Mouse (Mus musculus) embryo, embryonic 11 days (tissue): ENCODE data around the gene Caly.

Experiments used
- DNase-seq: peaks from one replicate; pipeline ENCODE4 v3.0.0-alpha.2; 2015

Caly gene

GRCm38 (mm10) chr7:140081408-140082241, 723 bp downstream of the Caly start:
- no peak for DNase-seq

GRCm38 (mm10) chr7:140080503-140081156, 1.7 kb downstream of the Caly start:
- peak; percentile 94 for DNase-seq

DNA sequence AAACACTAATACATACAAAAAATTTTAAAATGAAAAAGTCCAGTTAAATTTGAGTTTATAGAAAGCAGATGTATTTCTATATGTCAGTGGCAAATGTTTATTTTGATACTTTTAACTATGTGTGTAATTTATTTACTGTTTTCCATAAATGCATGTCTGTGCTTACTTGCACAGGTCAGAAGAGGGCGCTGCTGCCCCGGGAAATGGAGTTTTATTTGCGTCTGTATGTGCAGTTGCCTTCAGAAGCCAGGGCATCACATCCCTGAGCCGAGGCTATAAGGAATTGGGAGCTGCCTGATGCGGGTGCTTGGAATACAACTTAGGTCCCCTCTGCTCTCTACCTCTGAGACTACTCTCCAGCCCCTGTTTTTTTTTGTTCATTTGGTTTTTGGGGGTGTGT, 3.6 kb downstream of the Caly start:
- peak; percentile 83 for DNase-seq

DNA sequence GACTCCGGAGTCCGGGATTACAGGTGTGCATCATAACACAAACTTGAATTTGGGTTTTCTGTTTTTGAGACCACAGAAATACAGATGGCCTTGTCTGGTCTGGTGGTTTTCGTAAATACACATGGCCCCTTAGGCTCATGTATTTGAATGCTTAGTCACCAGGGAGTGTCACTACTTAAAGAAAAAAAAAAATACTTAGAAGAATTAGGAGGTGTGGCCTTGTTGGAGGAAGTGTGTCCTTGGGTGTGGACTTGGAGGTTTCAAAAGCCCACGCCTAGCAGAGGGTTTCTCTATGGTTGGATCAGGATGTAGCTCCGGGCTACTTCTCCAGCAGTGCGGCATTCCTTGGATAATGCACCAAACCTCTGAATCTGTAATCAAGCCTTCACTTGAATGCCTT, 4.7 kb downstream of the Caly start:
- DNase-seq: no peak

DNA sequence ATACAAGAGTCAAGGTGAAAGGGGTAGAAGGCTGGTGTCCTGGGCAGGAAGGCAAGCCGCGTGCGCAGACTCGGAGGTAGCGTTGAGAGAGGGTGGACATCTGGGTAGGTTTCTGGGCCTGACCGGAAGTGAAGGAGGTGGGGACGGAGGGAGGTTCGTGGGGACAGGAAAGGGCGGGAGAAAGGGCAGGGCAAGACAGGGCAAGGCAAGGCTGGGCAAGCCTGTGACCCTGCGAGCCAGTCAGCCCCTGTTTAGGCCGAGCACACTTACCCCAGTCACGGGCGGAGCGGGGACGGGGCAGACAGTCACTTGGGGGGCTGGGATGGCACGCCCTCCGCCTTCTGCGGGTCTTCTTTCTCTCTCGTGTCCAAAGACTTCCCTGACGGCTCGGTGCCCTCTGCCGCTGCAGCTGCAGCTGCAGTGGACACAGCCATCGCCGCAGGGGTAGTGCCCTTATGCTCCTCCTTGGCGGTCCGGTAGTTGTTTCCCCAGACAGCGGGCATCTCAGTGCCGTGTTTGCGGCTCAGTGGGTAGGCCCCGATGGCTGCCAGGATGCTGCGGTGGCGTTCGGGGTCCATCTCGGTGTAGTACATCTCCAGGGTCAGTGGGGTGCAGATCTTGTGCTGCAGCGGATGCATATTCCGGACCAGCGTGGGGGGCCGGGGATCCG, 12.2 kb downstream of the Caly start:
- DNase-seq: peak; percentile 34

GRCm38 (mm10) chr7:140067397-140067796, 15.0 kb downstream of the Caly start:
- no peak for DNase-seq

- DNase-seq: peak; percentile 82
Measured at GRCm38 (mm10) chr7:140063092-140063491, 19.3 kb downstream of the Caly start.

DNA sequence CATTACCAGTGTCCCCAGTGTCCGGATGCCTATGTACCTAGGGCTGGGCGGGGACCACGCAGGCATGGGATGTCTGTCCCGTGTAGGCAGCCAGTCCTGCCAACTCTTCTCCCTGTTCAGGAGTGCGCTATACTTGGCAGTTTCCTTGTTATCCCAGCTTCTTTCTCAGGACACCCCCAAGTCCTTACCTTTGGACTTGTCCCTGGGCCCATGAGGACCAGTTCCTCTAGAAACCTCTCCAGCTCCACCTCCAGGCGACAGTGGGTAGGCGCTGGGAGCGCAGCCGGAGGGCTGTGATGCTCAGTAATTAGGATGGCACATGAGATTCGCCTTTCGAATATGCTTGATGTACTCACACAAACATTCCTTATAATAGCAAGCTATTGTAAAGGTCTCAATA, 20.0 kb downstream of the Caly start:
- peak; percentile 72 for DNase-seq

- DNase-seq: peak; percentile 29
Measured at GRCm38 (mm10) chr7:140061832-140062130, 20.6 kb downstream of the Caly start.

- peak; percentile 90 for DNase-seq
Measured at GRCm38 (mm10) chr7:140060936-140061831, 21.2 kb downstream of the Caly start.

GRCm38 (mm10) chr7:140059601-140060000, 22.7 kb downstream of the Caly start:
- no peak for DNase-seq

DNA sequence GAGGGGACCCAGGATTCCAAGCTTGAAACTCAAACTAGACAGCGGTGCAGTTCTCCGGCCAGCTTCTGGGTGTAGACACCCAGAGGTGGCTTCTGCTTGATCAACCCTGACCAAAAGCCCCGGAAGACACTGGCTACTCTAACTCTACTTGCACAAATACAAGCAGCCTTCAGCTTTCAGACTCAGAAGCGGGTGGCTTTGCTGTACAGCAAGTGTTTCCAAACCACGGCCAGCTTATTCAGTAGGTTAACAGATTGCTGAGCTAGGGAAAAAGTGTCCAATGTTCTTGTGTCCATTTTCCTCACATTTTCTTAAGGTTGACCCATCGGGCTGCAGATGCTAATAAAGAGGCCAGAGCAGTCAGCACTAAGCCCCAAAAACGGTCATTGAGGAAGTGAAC, 23.8 kb downstream of the Caly start:
- no peak for DNase-seq

DNA sequence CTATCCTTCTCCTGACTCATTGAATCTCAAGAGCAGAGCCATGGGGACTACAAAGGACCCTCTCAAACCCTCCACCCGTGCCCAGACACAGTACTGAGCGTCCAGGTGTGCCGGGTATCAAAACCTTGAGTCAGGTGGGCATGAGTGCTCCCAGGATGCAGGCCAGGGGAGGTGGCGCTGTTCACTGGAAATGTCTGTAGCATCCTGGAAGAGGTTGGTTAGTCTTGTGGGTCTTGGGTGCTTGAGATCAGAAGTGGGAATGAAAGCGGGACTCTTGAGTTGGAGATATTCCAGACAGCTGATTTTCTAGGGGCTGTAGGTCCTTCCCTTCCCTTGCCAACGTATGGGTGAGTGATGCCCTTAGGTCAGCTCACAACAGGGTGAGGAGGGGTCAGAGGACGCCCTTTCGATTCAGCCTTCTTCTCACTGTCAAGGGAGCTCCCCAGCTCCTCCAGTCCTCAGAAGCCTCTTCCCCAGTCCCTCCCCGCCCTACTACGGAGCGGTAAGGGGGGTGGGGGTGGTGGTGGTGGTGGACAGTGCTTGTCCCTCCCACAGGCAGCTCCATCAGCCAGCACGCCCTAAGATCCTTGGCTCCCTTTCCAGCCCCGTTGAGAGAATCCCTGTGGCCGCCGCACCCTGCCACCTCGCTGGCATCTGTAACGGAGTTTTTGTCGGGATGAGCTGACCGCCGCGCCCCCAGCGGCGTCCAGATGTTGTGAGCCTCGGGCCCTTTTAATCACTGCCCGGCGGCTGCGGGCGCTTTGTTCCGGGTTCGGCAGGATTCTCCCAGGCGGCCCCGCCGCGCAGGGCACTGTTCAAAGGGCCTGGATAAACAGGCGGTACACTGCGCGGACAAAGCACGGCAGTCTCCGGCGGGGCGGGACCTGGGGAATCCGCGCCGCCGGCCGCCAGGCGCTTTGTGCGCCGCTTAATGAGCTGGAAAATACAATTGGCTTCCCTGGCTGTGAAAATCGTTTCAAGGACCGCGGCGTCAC, 24.6 kb downstream of the Caly start:
- peak; percentile 94 for DNase-seq

GRCm38 (mm10) chr7:140054124-140054523, 28.2 kb downstream of the Caly start:
- DNase-seq: no peak

DNA sequence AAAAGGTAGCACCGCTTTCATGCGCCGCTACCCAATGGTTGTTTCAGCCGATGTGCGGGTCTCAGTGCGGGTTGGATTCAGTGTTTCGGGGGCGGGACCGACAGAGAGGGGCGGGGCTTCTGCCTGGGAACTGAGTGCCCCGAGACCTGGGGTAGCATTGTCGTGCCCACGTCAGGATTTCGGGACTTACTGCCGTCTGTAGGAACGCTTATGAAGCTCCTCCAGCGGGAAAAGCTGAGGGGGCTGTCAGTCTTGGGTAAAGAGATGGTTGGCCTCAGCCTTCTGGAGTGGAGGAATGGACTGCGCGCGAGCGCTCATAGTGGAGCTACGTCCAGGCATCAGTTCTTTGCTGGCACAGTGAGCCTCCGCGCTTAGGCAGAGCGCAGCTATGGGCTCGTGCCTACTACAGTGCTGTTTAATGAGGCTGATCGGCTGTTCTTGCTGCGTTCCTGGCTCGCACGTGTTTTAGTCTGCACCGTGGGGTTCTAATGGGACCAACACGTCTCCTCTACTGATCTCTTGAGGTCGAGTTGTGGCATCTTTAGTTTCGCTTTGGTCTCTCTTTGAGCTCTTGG, 33.1 kb downstream of the Caly start:
- DNase-seq: peak; percentile 68

GRCm38 (mm10) chr7:140048361-140049114, 33.8 kb downstream of the Caly start, which contains the start of gene Msx3:
TSS of gene Msx3 (minus strand) at chr7:140049089.
- DNase-seq: peak; percentile 36

DNA sequence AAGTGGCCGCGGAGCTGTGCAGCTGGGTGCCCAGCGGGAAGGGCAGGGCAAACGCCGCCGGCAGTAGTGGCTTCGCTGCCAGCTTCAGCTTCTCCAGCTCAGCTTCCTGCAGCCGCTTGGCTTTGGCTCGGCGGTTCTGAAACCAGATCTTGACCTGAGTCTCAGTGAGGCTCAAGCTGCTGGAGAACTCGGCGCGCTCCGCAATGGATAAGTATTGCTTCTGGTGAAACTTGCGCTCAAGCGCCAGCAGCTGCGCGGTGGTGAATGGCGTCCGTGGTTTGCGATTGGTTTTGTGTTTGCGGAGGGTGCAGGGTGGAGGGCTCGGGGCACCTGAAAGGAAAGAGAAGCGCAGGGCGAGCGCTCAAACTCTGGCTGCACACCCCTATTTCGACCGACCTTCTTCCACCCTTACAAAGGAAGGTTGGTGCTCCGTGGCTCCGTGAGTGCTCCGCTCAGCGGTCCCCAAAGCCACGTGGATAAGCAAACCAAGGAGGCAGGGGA, 34.5 kb downstream of the Caly start:
- peak; percentile 68 for DNase-seq

DNA sequence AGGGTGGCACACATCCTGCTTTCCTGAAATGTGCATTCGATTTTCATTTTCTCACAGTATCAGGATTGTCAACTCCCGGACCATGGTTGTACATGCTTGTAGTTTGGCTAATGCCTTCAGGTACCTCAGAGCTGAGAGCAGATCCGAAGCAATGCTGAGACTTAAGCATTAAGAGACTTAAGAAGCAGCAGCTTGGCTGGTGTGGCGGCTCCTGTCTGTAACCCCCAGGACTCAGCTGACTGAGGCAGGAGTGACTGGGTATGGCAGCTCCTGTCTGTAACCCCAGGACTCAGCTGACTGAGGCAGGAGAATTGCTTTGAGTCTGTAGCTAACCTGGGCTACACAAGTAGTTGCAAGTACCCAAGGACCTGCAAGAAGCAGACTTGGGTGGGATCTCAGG, 36.8 kb downstream of the Caly start:
- no peak for DNase-seq

DNA sequence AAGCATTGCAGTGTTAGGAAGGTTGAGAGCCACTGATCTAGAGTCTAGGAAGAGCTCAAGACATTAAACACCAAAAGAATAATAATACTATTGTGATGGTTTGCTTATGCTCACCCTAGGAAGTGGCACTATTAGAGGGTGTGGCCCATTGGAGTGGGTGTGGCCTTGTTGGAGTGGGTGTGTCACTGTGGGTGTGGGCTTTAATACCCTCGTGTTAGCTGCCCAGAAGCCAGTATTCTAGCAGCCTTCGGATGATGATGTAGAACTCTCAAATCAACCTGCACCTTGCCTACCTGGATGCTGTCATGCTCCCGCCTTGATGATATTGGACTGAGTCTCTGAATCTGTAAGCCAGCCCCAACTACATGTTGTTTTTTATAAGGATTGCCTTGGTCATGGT, 39.6 kb downstream of the Caly start:
- no peak for DNase-seq

DNA sequence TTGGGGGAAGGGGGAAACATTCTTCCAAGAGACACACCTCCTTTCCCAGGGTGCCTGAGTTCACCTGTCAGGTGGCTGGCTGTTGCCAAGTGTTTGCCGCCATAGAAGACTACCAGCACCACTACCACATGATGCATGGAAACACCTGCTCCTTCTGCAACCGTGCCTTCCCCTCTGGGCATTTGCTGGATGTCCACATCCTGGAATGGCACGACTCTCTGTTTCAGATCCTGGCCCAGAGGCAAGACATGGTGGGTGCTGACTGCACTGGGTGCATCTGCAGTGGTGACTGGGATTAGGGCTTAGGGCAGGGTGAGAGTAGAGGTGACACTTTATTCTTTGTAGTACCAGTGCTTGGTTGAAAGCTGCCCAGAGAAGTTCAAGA, 45.2 kb downstream of the Caly start:
- DNase-seq: no peak
